Mouse (Mus musculus) layer of hippocampus, adult 11-12 months (tissue): ENCODE measurements around the gene Slc35e3.
"Not testable (repeated sequence)": the region's sequence is repeated elsewhere in the genome, so short reads cannot be mapped to it uniquely, and the experiment has no call there.

Experiments used
- DNase-seq: peaks from one replicate; pipeline ENCODE4 v3.0.0; 2022; ENCODE audit warnings: low spot score

Slc35e3 gene

GRCm38 (mm10) chr10:117712871-117713270 is 33.3 kb downstream of the Slc35e3 start:
- no peak for DNase-seq

GRCm38 (mm10) chr10:117712191-117712754 is 33.9 kb downstream of the Slc35e3 start:
- no peak for DNase-seq

DNA sequence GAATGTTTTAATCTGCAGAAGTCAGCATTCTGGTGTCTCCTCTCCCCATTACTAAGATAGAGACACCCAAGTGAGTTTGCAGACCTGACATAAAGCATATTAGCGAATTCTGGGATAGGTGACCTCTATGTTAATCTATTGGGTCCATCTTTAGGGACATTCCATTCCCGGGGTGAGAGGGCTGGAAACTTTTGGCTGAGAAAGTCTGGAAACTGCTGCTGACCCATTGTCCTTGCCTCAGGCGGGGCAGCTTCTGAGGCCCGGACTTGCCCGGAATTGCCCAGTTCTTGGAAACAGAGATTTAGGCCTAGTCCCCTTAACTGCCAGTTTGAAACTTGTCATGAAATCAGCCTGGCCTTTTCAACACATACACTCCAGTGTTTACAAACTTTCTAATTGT is 34.8 kb downstream of the Slc35e3 start:
- no peak for DNase-seq

DNA sequence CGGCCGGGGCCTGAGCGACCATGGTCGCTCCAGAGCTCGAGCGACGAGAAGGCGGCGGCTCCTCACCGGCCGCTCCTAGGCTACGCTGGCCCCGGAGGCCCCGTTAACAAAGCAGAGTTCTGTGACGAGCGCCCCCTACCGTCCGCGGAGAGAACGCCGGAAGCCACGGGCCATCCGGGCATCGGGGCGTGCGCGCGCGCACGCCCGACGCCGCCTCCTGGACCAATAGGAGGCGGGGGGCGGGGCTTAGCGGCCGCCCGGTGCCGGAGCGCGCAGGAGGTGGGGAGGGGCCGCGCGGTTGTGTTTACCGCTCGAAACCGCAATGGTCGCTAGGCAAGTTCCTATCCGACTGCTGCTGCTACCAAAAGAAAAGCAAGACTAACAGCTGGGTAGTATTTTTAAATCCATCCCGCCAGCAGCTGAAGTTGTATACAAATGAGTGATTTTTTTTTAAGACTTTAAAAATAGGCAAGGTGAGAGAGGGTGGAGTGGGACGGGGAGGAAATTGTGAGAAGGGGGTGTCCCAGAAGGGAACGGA is 35.5 kb downstream of the Slc35e3 start, which contains the start of gene Mdm2:
Gene Mdm2 (minus strand): TSS at position 155 of the 538 bp plus-strand sequence.
- DNase-seq = peak; percentile 97

DNA sequence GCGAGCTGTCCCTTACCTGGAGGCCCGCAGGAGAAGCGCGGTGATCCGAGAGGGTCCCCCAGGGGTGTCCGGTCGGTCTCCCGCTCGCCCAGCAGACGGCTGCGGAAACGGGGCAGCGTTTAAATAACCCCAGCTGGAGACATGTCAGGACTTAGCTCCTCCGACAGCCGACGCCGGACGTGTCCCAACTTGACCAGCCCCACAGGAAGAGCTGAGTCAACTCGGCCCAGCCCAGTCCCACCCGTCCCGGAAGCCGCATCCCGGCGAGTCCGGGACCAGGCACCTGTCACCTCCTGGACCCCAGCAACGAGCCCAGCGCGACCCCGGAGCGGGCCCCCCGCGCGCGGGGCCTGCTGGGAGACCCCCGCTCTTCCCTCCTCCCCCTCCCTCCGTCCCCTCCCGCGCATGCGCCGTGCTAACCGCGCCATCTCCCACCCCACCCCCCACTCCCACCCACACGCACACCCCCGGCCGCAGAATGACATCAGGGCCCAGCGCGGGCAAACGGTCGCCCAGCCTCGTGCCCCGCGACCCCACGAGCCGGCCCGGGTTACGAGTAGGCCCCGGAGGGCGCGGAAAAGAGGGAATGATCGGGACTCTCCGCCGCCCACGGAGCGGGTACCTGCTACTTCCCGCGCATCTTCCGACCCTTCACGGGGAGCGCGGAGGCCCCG is 36.1 kb downstream of the Slc35e3 start:
- peak; percentile 69 for DNase-seq

DNA sequence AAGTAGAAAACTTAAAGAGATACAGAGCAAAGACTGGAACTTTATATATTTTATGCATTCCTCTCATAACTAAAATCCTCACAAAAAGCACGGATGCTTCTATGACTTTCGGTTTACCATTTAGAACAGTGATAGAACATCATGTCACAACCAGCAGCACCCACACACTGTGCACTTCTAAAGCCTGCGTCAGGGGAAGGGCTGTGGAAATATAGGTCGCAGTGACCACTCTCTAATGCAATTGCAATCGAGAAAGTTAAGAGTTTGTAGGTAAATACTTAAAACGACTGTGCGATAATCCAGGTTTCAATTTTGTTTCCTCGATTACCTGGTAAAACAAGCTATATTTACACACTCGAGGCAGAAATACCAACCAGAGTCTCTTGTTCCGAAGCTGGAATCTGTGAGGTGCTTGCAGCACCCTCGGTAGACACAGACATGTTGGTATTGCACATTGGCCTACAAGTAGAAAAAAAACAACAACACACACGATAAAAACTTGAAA is 36.8 kb downstream of the Slc35e3 start:
- no peak for DNase-seq

DNA sequence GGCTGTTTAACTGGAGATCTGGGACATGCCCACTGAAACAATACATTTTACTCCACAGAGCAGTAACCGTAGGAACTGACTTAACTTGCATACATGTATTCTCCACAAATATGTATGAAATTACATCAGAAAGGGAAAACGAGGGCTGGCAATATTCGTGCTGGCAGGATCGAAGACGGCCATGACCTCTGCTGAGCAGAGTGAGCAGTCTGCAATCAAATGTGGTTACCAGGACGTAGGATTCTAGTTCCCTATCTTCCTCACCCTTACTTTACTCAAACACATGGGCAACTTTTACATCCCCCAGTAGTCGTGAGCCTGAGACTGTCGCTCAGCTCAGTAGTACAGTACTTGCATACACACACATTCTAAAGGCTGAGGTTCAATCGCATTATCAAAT is 37.3 kb downstream of the Slc35e3 start:
- DNase-seq = no peak

DNA sequence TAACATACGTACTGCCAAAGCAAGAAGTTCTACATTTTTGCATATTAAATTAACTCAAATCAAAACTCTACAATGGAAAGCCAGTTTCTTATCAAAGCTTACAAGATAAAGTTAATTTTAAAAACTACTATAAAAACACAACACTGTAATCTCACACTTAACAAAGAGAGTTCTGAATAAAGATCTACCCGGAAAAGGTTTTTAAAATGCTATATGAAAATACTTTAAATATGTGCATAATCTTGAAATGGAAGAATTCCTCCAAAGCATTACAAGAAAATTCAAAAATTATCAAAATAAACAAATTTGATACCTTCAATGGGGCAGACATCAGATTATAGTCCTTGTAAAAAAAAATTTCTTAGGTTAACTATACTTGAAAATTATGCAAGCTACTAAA is 37.8 kb downstream of the Slc35e3 start:
- DNase-seq = no peak

DNA sequence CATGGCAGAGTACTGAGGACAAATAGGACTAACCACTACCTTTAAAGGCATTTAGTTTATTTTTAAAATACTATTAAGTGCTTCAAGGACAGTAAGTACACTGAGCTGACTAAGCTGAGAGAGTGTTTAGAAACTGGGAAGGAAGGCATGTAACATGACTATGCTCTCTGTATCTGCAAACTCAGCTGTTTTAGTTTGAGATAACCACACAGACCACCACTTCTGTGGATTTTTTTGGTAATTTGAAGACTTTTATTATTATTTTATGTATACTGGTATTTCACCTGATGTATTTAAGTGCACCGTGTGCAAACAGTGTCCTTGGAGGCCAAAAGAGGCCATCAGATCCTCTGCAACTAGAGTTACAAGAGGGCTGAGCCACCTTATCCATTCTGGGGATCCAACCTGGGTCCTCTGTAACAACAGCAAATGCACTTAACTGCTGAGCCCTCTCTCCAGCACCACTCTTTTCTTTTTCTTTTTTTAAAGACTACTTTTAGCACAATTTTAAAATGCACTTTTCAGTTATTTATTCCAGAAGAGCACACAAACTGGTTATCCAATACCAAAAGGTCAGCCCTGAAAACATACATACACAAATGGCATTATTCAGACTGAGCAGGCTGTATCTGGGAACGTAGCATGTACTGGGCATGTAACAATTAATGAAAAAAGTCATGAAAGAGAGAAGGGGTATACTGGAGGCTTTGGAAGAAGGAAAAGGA is 38.9 kb downstream of the Slc35e3 start:
- no peak for DNase-seq

DNA sequence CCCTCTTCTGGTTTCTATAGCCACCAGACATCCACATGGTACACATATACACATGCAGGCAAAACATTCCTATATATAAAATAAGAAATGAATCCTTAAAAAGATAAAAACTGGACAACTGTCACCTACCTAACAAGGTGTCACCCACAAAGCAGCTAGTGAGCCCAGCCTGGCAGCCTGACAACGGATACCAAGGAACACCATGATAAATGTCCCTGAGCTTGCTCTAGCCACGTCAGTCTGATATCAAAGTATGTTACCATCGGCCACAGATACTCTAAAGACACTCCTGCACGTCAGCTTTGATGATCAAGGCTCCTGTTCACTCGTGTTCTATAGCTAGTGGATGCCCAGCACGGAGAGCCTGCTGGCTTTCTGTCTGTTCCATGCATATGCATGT is 39.7 kb downstream of the Slc35e3 start:
- no peak for DNase-seq

- no peak for DNase-seq
Measured at GRCm38 (mm10) chr10:117705806-117706205, 40.4 kb downstream of the Slc35e3 start.

DNA sequence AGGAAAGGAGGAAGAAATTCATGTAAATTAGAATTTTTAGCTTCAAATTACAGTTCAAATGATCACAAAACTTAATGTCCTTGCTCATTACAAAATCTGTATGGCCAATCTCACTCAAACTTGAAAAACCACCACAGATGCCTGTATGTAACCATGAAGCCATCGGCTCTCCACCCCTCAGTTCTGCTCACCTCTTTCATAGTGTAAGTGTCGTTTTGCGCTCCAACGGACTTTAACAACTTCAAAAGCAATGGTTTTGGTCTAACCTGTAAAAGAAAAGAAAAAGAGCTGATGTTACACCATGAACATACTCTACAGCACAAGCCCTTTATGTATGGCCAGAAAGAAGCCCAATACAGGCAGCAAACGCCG is 41.2 kb downstream of the Slc35e3 start:
- no peak for DNase-seq

GRCm38 (mm10) chr10:117704314-117704963 is 41.7 kb downstream of the Slc35e3 start:
- not testable (repeated sequence) for DNase-seq

DNA sequence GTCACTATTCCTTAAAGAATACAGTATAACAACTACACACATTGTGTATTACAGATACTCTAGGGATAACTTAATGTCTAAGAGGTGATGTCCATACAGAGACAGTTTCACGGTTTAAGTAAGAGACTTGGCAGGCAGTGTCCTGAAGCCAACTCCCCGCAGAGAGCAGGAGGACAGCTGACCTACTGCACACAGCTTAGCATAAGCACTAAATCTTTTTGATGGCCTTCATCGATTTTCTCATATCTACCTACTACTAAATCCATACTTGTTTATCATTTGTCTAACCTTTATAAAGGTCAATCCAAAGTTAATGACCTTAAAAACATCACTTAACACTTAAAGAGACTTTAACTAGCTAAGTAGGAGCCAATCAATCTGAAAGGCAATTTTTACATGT is 42.7 kb downstream of the Slc35e3 start:
- no peak for DNase-seq

DNA sequence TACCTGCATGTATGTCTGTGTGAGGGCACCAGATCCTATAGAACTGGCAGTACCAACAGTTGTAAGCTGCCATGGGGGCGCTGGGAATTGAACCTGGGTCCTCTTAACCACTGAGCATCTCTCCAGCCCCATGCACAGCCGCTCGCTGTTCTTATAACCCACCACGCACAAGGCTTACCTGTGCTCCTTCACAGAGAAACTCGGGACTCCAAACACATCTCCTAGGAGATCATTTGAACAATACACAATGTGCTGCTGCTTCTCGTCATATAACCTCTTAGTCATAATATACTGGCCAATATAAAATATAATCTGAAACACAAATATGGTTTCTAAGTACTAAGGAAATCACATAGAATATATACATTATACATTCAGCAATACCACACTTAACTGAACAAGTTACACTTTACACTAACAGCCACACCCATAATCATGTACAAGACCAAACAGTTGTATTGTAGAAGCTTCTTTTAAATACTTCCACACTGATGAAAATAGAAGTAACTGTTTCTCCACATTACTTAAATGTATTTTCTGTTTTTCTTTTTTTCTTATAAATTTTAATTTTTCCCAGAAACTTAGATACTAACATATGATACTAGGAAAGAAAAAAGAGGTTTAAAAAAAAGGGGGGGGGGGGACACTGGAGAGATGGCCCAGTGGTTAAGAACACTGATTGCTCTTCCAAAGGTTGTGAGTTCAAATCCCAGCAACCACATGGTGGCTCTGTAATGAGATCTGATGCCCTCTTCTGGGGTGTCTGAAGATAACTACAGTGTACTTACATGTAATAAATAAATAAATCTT is 43.9 kb downstream of the Slc35e3 start:
- DNase-seq = no peak

DNA sequence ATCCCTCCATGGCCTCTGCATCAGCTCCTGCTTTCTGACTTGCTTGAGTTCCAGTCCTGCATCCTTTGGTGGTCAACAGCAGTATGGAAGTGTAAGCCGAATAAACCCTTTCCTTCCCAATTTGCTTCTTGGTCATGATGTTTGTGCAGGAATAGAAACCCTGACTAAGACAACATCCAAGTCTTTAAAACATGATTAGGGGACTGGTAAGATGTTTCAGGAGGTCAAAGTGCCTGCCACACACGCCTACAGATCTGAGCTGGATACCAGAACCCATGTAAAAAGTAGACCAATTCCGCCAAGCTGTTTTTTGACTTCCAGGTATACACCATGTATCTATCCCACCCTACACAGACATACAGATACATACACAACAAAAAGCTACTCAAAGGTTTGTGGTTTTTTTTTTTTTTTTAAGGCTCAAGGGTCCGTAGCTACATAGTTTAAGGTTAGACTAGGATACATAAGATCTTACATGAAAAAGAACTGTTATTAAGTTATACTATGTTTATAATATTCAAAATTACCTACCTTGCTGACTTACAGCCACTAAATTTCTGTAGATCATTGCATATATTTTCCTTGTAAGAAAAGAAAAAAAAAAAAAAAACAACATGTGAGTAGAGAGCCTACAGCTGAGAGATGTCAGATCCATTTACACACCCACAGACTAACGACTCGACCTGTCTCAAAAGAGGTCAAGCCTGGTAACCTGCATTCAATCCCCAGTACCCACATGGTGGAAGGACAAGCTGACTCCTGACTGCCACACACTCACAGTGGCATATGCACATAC is 44.9 kb downstream of the Slc35e3 start:
- DNase-seq = no peak

- DNase-seq = no peak
Measured at GRCm38 (mm10) chr10:117700450-117700849, 45.7 kb downstream of the Slc35e3 start.

GRCm38 (mm10) chr10:117699914-117700313 is 46.3 kb downstream of the Slc35e3 start:
- DNase-seq = no peak

DNA sequence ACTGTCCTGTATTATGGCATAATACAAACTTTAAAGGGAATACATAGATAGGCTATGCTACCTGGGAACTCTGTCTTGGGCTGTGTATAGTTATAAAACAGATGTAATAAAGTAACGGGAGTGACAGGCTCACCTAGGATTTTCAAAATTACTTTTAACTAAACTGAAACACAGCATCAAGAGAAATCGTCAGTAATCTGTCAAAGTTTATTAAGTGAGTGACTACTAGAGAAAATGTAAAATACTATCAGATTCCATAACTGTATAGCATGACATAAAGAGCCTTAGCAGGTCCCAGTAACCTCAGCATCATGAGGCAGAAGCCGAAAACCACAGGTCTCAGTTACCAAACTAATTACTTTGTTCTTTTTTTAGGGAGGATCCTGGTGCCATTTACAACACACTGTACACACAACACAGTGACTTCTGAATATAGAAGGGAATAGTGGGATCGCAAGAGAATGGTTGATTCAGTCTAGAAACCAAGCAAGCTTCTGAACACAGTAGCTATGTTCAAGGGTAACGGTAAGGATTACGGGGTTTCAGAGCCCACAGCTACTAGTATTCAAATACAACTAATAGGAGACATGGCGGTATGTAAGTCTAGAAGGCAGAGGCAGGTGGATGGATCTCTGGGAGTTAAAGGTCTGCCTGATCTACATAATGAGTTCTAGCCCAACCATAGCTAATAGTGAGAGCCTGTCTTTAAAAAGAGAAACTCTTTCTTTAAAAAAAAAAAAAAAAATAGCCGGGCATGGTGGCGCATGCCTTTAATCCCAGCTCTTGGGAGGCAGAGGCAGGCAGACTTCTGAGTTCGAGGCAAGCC is 47.6 kb downstream of the Slc35e3 start:
- no peak for DNase-seq
